Mouse (Mus musculus): ENCODE results near the gene Tspan18.
A peak's percentile ranks its signal among the peaks of the same experiment; 100 is the strongest.

The Tspan18 gene

GRCm38 (mm10) chr2:93339373-93340106, 5.2 kb upstream of the Tspan18 start:
- no peak for DNase-seq

GRCm38 (mm10) chr2:93335996-93336395, 1.7 kb upstream of the Tspan18 start:
- DNase-seq, result no peak

- DNase-seq, result peak; percentile 95
Observed at GRCm38 (mm10) chr2:93333241-93333816, 976 bp downstream of the Tspan18 start.

GRCm38 (mm10) chr2:93332277-93332676, 2.0 kb downstream of the Tspan18 start:
- DNase-seq, result peak; percentile 54

- DNase-seq, result no peak
Observed at GRCm38 (mm10) chr2:93331121-93331520, 3.2 kb downstream of the Tspan18 start.

GRCm38 (mm10) chr2:93329120-93329519, 5.2 kb downstream of the Tspan18 start:
- peak; percentile 76 for DNase-seq

GRCm38 (mm10) chr2:93327915-93328555, 6.3 kb downstream of the Tspan18 start:
- DNase-seq, result no peak

GRCm38 (mm10) chr2:93324681-93325080, 9.6 kb downstream of the Tspan18 start:
- DNase-seq, result no peak

- no peak for DNase-seq
Observed at GRCm38 (mm10) chr2:93321946-93322345, 12.4 kb downstream of the Tspan18 start.

GRCm38 (mm10) chr2:93320267-93320666, 14.0 kb downstream of the Tspan18 start:
- DNase-seq, result no peak

GRCm38 (mm10) chr2:93319598-93319997, 14.7 kb downstream of the Tspan18 start:
- no peak for DNase-seq

- DNase-seq, result no peak
Observed at GRCm38 (mm10) chr2:93318781-93319349, 15.4 kb downstream of the Tspan18 start.

GRCm38 (mm10) chr2:93313768-93314632, 20.3 kb downstream of the Tspan18 start:
- peak; percentile 37 for DNase-seq

GRCm38 (mm10) chr2:93312458-93312857, 21.8 kb downstream of the Tspan18 start:
- DNase-seq, result no peak

- no peak for DNase-seq
Observed at GRCm38 (mm10) chr2:93309724-93310413, 24.4 kb downstream of the Tspan18 start.

- DNase-seq, result no peak
Observed at GRCm38 (mm10) chr2:93306898-93307297, 27.4 kb downstream of the Tspan18 start.

- DNase-seq, result no peak
Observed at GRCm38 (mm10) chr2:93304273-93304634, 30.1 kb downstream of the Tspan18 start.

GRCm38 (mm10) chr2:93303585-93304272, 30.6 kb downstream of the Tspan18 start:
- peak; percentile 61 for DNase-seq

- no peak for DNase-seq
Observed at GRCm38 (mm10) chr2:93303260-93303584, 31.1 kb downstream of the Tspan18 start.

- no peak for DNase-seq
Observed at GRCm38 (mm10) chr2:93297656-93298055, 36.6 kb downstream of the Tspan18 start.

GRCm38 (mm10) chr2:93291186-93291926, 42.9 kb downstream of the Tspan18 start:
- no peak for DNase-seq
